Mouse (Mus musculus) limb, embryonic 10.5 days (tissue): ENCODE measurements around the gene Ift140. TPM values are rescaled to one million over a fixed set of nuclear protein-coding genes. Genes with fewer than 3 reads are reported as not detected.
A peak's percentile ranks its signal among the peaks of the same experiment; 100 is the strongest.

ENCODE experiments used
- DNase-seq: peaks from one replicate; pipeline ENCODE4 v3.0.0-alpha.2; 2017; ENCODE audit warnings: low spot score
- H3K27ac ChIP-seq: fragments of 300-500 bp; sonication (generic); 2 replicates; pipeline ENCODE4 v1.5.1; 2016; ENCODE audit warnings: mild to moderate bottlenecking
- H3K27me3 ChIP-seq: fragments of 300-500 bp; sonication (generic); 2 replicates; pipeline ENCODE4 v1.6.1; 2016; ENCODE audit warnings: low read depth, mild to moderate bottlenecking; ENCODE audit not compliant: poor library complexity, severe bottlenecking
- H3K36me3 ChIP-seq: fragments of 300-500 bp; sonication (generic); 2 replicates; pipeline ENCODE4 v1.6.1; 2016; ENCODE audit warnings: mild to moderate bottlenecking, moderate library complexity
- H3K4me1 ChIP-seq: fragments of 300-500 bp; sonication (generic); 2 replicates; pipeline ENCODE4 v1.6.1; 2016
- H3K4me3 ChIP-seq: fragments of 300-500 bp; sonication (generic); 2 replicates; pipeline ENCODE4 v1.5.1; 2016; ENCODE audit warnings: mild to moderate bottlenecking, moderate library complexity
- H3K9me3 ChIP-seq: fragments of 300-500 bp; sonication (generic); replicated peaks from 2 replicates; pipeline ENCODE4 v1.6.1; 2016; ENCODE audit warnings: mild to moderate bottlenecking
- WGBS: fragments of 180-500 bp; shearing (Covaris S2); methylation state at CpG from one replicate; pipeline ENCODE4 v1.1.7; 2016; 5-methylcytosine and 5-hydroxymethylcytosine counted together
- polyA plus RNA-seq: library from polyadenylated mRNA; unstranded; fragments of >200 nt; fragmentation: Nextera tagmentation; extraction: Ambion mirVana; gene quantifications from 2 replicates; pipeline ENCODE4 v1.2.1, GENCODE M21; 2016

The Ift140 gene
- polyA plus RNA-seq, 1 experiment from 2014 or later: 30.0 TPM

- Histone ChIP-seq H3K4me1 (no peaks in the 10 kb centered on the region), H3K27me3 (no peaks in the 10 kb centered on the region), H3K36me3 (peaks cover 72% of the 10 kb centered on the region), H3K9me3 (no peaks in the 10 kb centered on the region), H3K27ac (no peak overlapping the region), H3K4me3 (no peak overlapping the region)
- DNase-seq: no peak
- 83% methylated on average over 9 of the region's 9 CpGs for WGBS
Measured at GRCm38 (mm10) chr17:25053274-25053673, 37.4 kb downstream of the Ift140 start.

- Histone ChIP-seq H3K9me3 (no peaks in the 10 kb centered on the region), H3K27ac (no peak overlapping the region), H3K4me1 (no peaks in the 10 kb centered on the region), H3K36me3 (peaks cover 83% of the 10 kb centered on the region), H3K27me3 (no peaks in the 10 kb centered on the region), H3K4me3 (no peak overlapping the region)
- 93% methylated on average over 6 of the region's 6 CpGs for WGBS
- DNase-seq: no peak
Measured at GRCm38 (mm10) chr17:25057041-25057440, 41.2 kb downstream of the Ift140 start.

GRCm38 (mm10) chr17:25063261-25063660, 47.4 kb downstream of the Ift140 start:
- no peak for DNase-seq
- H3K4me1 ChIP-seq: no peaks in the 10 kb centered on the region
- H3K4me3 ChIP-seq: no peak overlapping the region
- H3K36me3 ChIP-seq: peaks cover 64% of the 10 kb centered on the region
- no peaks in the 10 kb centered on the region for H3K27me3 ChIP-seq
- WGBS: 91% methylated on average over 4 of the region's 4 CpGs
- H3K27ac ChIP-seq: no peak overlapping the region
- H3K9me3 ChIP-seq: no peaks in the 10 kb centered on the region

- Histone ChIP-seq H3K9me3 (no peaks in the 10 kb centered on the region), H3K27ac (no peak overlapping the region), H3K27me3 (no peaks in the 10 kb centered on the region), H3K4me1 (no peaks in the 10 kb centered on the region), H3K4me3 (no peak overlapping the region), H3K36me3 (peaks cover 63% of the 10 kb centered on the region)
- no peak for DNase-seq
- WGBS: 93% methylated on average over 12 of the region's 12 CpGs
Measured at GRCm38 (mm10) chr17:25063872-25064271, 48.0 kb downstream of the Ift140 start.

DNA sequence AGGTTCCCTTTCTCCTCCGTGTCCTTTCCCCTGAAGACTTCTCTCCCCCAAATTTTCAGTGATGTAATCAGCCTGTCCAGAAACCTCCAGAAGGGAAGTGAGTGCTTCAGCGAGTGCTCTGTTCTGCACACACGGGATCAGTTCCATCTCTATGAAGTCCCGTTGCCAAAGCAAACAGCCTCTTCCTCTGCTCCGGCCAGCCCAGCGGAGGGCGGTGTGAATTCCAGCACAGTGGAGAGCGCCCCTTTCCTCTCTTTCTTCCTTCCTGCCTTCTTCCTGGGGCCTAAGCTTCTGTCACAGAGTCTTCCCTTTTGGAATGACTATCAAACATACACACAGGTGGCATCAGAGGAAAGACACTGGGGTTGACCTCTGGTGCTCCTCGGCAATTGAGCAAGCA, 48.5 kb downstream of the Ift140 start:
- WGBS: 86% methylated on average over 9 of the region's 9 CpGs
- DNase-seq: no peak
- no peaks in the 10 kb centered on the region for H3K27me3 ChIP-seq
- H3K9me3 ChIP-seq: no peaks in the 10 kb centered on the region
- H3K4me1 ChIP-seq: no peaks in the 10 kb centered on the region
- peaks cover 61% of the 10 kb centered on the region for H3K36me3 ChIP-seq
- no peak overlapping the region for H3K27ac ChIP-seq
- H3K4me3 ChIP-seq: no peak overlapping the region

- no peaks in the 10 kb centered on the region for H3K9me3 ChIP-seq
- no peak overlapping the region for H3K27ac ChIP-seq
- H3K4me1 ChIP-seq: no peaks in the 10 kb centered on the region
- H3K36me3 ChIP-seq: peaks cover 53% of the 10 kb centered on the region
- no peak for DNase-seq
- 91% methylated on average over 3 of the region's 3 CpGs for WGBS
- no peaks in the 10 kb centered on the region for H3K27me3 ChIP-seq
- H3K4me3 ChIP-seq: no peak overlapping the region
Measured at GRCm38 (mm10) chr17:25065189-25065588, 49.3 kb downstream of the Ift140 start.

GRCm38 (mm10) chr17:25066595-25066994, 50.7 kb downstream of the Ift140 start:
- WGBS: 94% methylated on average over 7 of the region's 7 CpGs
- no peak overlapping the region for H3K4me3 ChIP-seq
- peaks cover 43% of the 10 kb centered on the region for H3K36me3 ChIP-seq
- DNase-seq: no peak
- H3K4me1 ChIP-seq: no peaks in the 10 kb centered on the region
- no peak overlapping the region for H3K27ac ChIP-seq
- H3K27me3 ChIP-seq: no peaks in the 10 kb centered on the region
- no peaks in the 10 kb centered on the region for H3K9me3 ChIP-seq

DNA sequence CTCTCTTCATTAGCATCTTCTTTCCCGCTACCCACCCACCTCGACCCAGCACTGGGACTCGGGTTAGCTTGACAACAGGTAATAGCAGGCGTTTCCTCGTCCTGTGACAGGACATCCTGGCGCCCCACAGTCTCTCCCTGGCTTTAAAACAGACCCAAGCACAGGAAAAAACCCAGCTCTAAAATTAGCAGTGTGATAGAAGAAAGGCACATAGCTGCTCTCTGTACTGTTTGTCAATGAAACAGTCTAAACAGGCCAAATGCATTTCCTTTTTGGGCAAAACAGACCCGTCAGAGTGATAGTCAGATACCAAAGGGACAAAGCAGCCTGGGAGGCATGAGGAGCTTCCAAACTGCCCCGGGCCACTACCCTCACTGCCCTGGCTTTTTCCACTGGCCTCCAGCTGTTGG, 51.6 kb downstream of the Ift140 start:
- peaks cover 35% of the 10 kb centered on the region for H3K36me3 ChIP-seq
- WGBS: 71% methylated on average over 8 of the region's 8 CpGs
- no peaks in the 10 kb centered on the region for H3K9me3 ChIP-seq

GRCm38 (mm10) chr17:25068690-25069089, 52.8 kb downstream of the Ift140 start:
- H3K27me3 ChIP-seq: no peaks in the 10 kb centered on the region
- no peaks in the 10 kb centered on the region for H3K4me1 ChIP-seq
- no peak overlapping the region for H3K27ac ChIP-seq
- no peak for DNase-seq
- H3K4me3 ChIP-seq: no peak overlapping the region
- WGBS: 67% methylated on average over 2 of the region's 2 CpGs
- H3K36me3 ChIP-seq: peaks cover 27% of the 10 kb centered on the region
- no peaks in the 10 kb centered on the region for H3K9me3 ChIP-seq

More for the DNA sequence above, 51.6 kb downstream of the Ift140 start:
- H3K27me3 ChIP-seq: no peaks in the 10 kb centered on the region
- no peak for DNase-seq
- no peak overlapping the region for H3K4me3 ChIP-seq
- H3K4me1 ChIP-seq: no peaks in the 10 kb centered on the region
- no peak overlapping the region for H3K27ac ChIP-seq

- no peak for DNase-seq
- peaks cover 29% of the 10 kb centered on the region for H3K4me1 ChIP-seq
- no peaks in the 10 kb centered on the region for H3K27me3 ChIP-seq
- H3K36me3 ChIP-seq: peaks cover 18% of the 10 kb centered on the region
- no peak overlapping the region for H3K4me3 ChIP-seq
- no peak overlapping the region for H3K27ac ChIP-seq
- H3K9me3 ChIP-seq: no peaks in the 10 kb centered on the region
- 90% methylated on average over 4 of the region's 4 CpGs for WGBS
Measured at GRCm38 (mm10) chr17:25076906-25077305, 61.0 kb downstream of the Ift140 start.

GRCm38 (mm10) chr17:25077771-25078372, 62.0 kb downstream of the Ift140 start:
- Histone ChIP-seq H3K36me3 (peaks cover 18% of the 10 kb centered on the region), H3K9me3 (no peaks in the 10 kb centered on the region), H3K4me1 (peaks cover 39% of the 10 kb centered on the region), H3K4me3 (peak overlapping the region; percentile 13; the same call in 1 of the 2 replicates), H3K27ac (no peak overlapping the region), H3K27me3 (no peaks in the 10 kb centered on the region)
- 89% methylated on average over 13 of the region's 13 CpGs for WGBS
- no peak for DNase-seq

GRCm38 (mm10) chr17:25080210-25080609, 64.3 kb downstream of the Ift140 start:
- Histone ChIP-seq H3K27ac (peak overlapping the region; percentile 95), H3K4me3 (peak overlapping the region; percentile 35), H3K4me1 (peaks cover 61% of the 10 kb centered on the region), H3K9me3 (no peaks in the 10 kb centered on the region), H3K36me3 (peaks cover 18% of the 10 kb centered on the region), H3K27me3 (no peaks in the 10 kb centered on the region)
- WGBS: 90% methylated on average over 13 of the region's 13 CpGs
- DNase-seq: no peak

- 80% methylated on average over 11 of the region's 11 CpGs for WGBS
- no peak for DNase-seq
- Histone ChIP-seq H3K27ac (peak overlapping the region; percentile 95), H3K36me3 (peaks cover 21% of the 10 kb centered on the region), H3K4me1 (peaks cover 68% of the 10 kb centered on the region), H3K4me3 (peak overlapping the region; percentile 35), H3K9me3 (no peaks in the 10 kb centered on the region), H3K27me3 (no peaks in the 10 kb centered on the region)
Measured at GRCm38 (mm10) chr17:25080960-25081381, 65.1 kb downstream of the Ift140 start.
